Mouse (Mus musculus) C2C12 (cell line): ENCODE measurements around the gene Tox2.

ENCODE experiments used
- CTCF ChIP-seq: IDR thresholded peaks from one replicate; pipeline ENCODE4 v1.5.1; 2011; ENCODE audit not compliant: control insufficient read depth, insufficient read depth, insufficient read length
- USF1 ChIP-seq: IDR thresholded peaks from one replicate; pipeline ENCODE4 v1.6.1; 2011; ENCODE audit warnings: low read depth, mild to moderate bottlenecking, control low read depth, moderate library complexity

DNA sequence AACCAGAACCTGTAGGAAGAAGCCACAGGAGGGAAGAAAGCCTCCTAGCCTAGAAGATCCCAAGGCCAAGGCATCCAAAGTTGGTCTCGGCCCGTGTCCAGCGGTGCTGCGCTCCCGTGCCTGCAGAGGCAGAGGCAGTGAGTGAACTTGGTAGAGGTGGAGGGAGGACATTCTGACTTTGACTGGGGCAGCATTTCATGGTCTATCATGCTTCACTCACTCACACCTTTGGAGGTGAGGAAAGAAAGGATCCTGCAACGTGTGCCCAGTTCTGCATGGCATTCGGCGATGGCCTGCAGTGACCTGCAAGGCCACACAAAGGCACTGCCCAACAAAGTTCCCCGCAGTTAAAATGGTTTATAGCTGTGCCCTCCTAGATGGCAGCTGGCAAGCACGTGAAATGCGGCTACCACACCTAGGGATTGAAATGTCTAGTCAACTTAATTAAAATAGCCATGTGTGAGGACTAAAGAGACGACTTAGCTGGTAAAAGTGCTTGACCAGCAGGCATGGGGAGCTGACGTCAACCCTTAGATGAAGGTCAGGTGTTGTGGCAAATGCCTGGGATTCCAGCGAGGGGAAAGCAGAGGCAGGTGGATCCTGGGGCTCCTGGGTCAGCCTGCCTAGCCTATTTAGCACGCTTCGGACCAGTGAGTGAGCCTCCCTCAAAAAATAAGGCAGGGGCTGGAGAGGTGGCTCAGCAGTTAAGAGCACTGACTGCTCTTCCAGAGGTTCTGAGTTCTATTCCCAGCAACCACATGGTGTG is 158.1 kb downstream of the Tox2 start:
- TF ChIP-seq CTCF (no peak), USF1 (no peak)
